Mouse (Mus musculus) T-helper 17 cell (primary cell): ENCODE data around the gene Ubxn1.

Experiments used
- in situ Hi-C, 2 experiments: fragments of 300-600 bp; cut with MboI, MseI; formaldehyde crosslinking; loops; 1 replicate in 1 of 2; 2 replicates in 1 of 2; pipeline ENCODE4 v1.15.1; 2025; ENCODE audit warnings: high pct_unique_total_duplicates in 2 of 2

The Ubxn1 gene

GRCm38 (mm10) chr19:8852236-8852928 lies 18.9 kb upstream of the Ubxn1 start:
- in situ Hi-C loops: loop anchor here (10.0 to 25.0 kb wide), 3 partner anchors 265 to 1532 kb away; partner anchors contain the start of genes Scgb2a2 (in 1 of the 2), Slc22a8 (in 1 of the 2) and Syt7 (in 1 of the 2)

DNA sequence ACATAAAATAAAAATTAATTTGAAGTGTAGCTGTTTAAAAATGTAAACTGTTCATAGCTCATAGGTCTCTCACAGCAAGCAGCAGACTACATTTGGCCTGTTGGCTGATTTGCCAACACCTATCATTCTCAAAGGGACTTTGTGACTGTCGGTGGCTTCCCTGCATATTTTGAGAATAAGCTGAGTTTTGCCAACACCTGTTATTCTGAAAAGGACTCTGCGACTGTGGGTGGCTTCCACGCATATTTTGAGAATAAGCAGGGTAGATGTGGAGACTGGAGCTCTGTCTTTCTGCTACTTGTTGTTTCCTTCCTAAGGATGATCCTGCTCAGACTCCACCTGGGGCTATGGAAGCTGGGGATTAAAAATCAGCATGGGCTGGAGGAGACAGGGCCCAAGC lies 18.2 kb upstream of the Ubxn1 start:
- in situ Hi-C loops: loop anchor here (10.0 to 25.0 kb wide), 3 partner anchors 266 to 1532 kb away; partner anchors contain the start of genes Scgb2a2 (in 1 of the 2), Slc22a8 (in 1 of the 2) and Syt7 (in 1 of the 2)

DNA sequence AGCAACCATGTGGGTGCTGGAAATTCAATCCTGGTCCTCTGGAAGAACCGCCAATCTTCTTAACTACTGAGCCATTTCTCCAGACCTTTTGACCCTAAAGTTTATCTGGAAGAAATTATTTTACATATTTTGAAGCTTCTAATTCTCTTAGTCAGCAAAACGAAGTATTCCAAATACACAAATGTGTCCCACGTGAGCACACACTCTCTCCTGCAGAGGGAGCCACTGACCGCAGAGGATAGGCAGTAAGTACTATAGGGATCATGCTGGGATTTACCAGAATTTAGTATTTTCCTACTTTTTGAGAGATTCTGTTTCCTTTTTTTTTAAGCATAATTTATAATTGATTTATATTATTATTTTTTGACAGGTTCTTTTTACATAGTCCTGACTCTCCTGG lies 13.6 kb upstream of the Ubxn1 start:
- in situ Hi-C loops: loop anchor here (10.0 to 25.0 kb wide), 3 partner anchors 270 to 1527 kb away; partner anchors contain the start of genes Scgb2a2 (in 1 of the 2), Slc22a8 (in 1 of the 2) and Syt7 (in 1 of the 2)

DNA sequence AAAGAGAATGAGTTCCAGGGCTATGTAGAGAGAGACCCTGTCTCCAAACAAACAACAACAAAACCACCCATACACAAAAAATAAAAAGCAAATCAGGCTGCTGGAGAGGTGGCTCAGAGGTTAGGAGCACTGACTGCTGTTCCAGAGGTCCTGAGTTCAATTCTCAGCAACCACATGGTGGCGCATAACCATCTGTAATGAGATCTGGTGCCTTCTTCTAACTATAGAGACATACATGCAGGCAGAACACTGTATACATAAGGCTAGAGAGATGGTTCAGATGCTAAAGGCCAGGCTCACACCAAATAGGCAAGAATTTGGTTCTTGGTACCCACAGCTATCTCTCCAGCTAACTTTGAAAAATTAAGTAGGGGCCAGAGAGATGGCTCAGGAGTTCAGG lies 12.3 kb upstream of the Ubxn1 start:
- in situ Hi-C loops: loop anchor here (10.0 to 25.0 kb wide), 3 partner anchors 272 to 1526 kb away; partner anchors contain the start of genes Scgb2a2 (in 1 of the 2), Slc22a8 (in 1 of the 2) and Syt7 (in 1 of the 2)

DNA sequence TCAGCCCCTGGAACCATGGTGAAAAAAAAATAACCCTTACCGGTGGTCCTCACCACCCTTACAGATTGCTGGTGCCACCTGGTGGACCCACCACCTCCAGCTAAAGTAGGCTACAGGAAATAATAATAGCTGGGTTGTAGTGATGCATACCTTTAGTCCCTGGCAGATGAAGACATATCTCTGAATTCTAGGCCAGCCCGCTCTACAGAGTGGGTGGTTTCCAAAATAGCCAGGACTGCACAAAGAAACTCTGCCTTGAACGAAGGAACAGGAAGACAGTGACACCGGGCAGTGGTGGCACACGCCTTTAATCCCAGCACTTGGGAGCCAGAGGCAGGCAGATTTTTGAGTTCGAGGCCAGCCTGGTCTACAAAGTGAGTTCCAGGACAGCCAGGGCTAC lies 7.0 kb upstream of the Ubxn1 start:
- in situ Hi-C loops: loop anchor here in 1 of 2 experiments (25.0 kb wide), 1 partner anchor 277 kb away; the partner anchor contains the start of gene Slc22a8

DNA sequence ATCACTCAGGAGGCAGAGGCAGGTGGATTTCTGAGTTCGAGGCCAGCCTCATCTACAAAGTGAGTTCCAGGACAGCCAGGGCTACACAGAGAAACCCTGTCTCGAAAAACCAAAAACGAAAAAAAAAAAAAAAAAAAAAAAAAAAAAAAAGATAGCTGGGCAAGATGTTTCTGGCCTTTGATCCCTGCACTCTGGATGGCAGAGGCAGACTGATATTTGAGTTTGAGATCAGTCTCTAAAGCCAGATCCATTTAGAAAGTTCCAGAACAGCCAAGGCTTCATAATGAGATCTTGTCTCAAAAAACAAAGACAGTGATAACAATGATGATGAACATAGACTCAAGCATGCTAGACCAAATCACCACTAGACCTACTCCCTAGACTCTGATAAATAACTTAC lies 915 bp upstream of the Ubxn1 start:
- in situ Hi-C loops: loop anchor here in 1 of 2 experiments (5.0 to 25.0 kb wide), 2 partner anchors 33 to 283 kb away; partner anchors contain the start of genes Bscl2, Gng3 and Slc22a8

DNA sequence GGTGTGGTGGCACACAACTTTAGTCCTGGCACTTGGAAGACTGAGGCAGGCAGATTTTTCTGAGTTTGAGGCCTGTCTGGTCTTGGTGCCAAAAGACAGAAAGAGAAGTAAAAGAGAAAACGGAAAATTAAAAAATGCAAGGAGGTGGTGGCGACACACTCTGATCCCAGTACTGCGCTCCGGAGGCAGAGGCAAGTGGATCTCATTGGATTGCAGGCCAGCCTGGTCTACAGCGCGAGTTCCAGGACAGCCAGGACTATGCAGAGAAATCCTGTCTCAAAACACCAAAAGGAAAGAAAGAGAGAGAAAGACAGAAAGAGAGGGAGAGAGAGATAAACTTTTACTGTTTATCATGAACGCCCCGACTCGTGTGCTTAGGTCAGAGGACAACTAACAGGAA lies 458 bp upstream of the Ubxn1 start:
- in situ Hi-C loops: loop anchor here in 1 of 2 experiments (5.0 to 25.0 kb wide), 2 partner anchors 34 to 284 kb away; partner anchors contain the start of genes Bscl2, Gng3 and Slc22a8

GRCm38 (mm10) chr19:8872266-8872840 lies 1.1 kb downstream of the Ubxn1 start:
- in situ Hi-C loops: loop anchor here in 1 of 2 experiments (5.0 to 25.0 kb wide), 2 partner anchors 35 to 285 kb away; partner anchors contain the start of genes Bscl2, Gng3 and Slc22a8

DNA sequence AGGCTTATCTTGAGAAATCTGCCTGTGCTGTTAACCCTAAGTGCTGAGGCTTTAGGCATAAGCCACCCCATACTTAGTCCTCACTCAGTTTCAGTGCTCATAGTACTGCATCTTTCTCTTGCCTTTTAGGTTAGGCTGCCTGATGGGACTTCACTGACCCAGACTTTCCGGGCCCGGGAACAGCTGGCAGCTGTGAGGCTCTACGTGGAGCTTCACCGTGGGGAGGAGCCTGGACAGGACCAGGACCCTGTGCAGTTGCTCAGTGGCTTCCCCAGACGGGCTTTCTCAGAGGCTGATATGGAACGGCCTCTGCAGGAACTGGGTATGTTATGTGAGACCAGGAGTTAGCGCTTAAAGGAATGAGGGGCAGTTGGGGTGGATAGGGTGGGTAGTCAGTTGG lies 3.7 kb downstream of the Ubxn1 start:
- in situ Hi-C loops: loop anchor here in 1 of 2 experiments (5.0 kb wide), 1 partner anchor 1313 kb away; no protein-coding TSS in a partner anchor

DNA sequence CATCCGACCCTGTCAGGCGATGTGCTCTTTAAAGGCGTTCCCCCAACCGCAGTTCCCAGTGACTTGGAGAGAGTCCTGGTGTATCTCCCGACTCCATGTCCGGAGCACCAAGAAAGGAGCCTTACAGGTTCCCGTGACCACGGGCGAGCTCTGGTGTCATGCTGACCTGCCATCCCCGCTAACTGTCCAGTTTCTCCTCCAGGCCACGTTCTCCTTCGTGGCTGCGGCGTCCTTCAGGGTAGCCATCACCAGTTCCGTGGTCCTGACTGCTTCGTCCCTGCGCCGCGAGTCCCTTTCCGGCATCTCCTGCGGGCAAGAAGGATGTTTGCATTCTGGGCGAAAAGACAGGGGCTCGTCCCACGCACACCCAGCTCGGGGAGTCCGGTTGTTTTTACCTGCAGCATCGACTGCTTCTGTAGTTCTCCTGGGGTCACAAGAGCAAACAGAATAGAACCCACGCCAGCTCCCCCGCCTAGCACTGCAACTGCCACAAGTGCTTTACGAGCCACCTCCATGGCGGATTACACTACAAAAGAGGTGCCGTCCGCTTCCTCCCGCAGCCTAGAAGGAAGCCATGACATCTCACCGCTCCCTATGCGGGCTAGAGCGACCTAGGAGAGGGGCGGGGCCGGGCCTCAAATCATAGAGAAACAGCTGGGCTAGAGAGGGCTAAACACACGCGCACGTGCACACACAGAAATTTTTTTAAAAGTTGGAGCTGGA lies 9.2 kb downstream of the Ubxn1 start, which contains the start of gene Uqcc3:
Gene Uqcc3, minus strand, starts transcription at position 613 of the 723 bp plus-strand sequence.
- in situ Hi-C loops: no loop called here

DNA sequence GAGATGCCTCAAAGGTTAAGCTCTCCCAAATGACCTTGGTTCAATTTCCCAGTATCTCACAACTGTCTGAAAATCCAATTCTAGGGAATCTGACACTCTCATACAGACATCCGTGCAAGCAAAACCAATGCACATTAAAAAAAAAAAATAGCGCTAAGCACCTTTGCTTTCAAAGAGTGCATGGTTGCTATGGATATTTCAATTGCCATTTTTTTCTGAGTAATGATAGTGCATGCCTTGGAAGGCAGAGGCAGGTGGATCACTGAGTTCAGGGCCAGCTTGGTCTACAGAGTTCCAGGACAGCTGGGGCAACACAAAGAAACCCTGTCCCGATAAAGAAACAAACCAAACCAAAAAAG lies 9.7 kb downstream of the Ubxn1 start:
- in situ Hi-C loops: no loop called here

- in situ Hi-C loops: no loop called here
Observed at GRCm38 (mm10) chr19:8883616-8884015, 12.3 kb downstream of the Ubxn1 start, which contains the start of the genes Lbhd1 and Gm49403. TSS of gene Lbhd1 (plus strand) at chr19:8883732. TSS of gene Gm49403 (plus strand) at chr19:8883930.

DNA sequence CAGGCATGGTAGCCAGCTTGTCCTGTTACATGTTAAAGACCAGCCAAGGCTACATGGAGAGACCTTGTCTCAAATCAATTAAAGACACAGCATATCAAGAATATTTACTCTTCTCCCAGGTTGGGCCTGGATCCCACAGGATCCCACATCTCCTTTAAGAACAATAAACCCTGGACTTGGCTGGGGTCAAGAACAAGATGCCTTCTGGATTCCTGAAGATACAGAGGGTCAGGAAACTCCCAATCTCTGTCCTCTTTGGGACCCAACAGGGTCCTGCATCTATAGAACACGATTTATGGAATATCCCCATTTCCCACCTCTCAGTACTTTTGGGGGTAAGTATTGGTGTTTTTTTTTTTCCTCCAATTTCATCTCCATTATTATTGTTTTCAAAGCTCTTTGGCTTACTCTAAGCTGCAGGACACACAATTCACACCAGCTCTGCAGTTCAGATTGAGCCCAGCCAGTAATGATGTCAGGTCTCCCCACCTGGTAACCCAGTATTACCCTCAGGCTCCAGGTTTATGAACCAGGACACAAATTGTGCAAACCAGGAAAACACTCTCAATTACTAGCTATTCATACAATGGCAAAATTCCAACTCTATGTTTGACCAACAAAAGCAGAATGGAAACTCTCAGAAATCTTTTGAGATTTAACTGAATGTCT lies 15.8 kb downstream of the Ubxn1 start:
- in situ Hi-C loops: no loop called here

DNA sequence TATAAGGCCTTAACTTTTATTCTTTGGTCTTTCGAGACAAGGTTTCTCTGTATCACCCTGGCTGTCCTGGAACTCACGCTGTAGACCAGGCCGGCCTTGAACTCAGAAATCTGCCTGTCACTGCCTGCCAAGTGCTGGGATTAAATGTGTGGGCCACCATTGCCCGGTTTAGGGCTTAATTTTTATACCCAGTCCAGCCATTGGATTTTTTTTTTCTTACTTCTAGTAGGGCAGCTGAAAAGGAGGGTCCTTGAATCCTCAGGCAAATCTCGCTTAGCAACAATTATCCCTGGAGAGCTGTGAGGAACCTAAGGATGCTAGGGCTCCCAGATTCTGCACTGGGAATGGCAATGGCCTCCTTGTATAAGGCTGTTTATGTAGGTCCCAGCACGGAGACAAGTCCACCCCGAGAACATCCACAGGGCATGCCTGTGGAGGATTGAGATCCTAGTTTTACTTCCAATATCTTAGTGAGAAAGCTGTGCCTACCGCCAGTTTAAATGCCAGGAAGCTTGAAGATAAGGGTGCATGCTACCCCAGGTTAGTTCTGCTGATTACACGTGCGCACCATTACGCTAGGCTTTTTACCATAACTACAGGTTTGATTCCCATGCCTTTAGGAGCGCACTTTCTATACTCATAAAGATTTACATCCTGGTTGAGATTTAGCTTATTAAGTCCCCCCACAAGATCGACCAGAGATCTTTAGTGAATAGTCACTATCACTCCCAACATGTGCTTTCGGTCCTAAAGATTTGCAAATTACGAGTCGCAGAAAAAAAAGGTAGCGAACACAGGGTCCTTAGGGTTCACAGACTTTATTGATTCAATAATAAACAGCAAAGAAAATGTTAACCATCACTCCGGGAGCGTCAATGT lies 16.5 kb downstream of the Ubxn1 start:
- in situ Hi-C loops: no loop called here

GRCm38 (mm10) chr19:8888511-8889385 lies 17.5 kb downstream of the Ubxn1 start, which contains the start of the genes 1810009A15Rik and Gm49416:
TSS of gene 1810009A15Rik (plus strand) at chr19:8888853.
TSS of gene Gm49416 (plus strand) at chr19:8888926.
- in situ Hi-C loops: no loop called here

DNA sequence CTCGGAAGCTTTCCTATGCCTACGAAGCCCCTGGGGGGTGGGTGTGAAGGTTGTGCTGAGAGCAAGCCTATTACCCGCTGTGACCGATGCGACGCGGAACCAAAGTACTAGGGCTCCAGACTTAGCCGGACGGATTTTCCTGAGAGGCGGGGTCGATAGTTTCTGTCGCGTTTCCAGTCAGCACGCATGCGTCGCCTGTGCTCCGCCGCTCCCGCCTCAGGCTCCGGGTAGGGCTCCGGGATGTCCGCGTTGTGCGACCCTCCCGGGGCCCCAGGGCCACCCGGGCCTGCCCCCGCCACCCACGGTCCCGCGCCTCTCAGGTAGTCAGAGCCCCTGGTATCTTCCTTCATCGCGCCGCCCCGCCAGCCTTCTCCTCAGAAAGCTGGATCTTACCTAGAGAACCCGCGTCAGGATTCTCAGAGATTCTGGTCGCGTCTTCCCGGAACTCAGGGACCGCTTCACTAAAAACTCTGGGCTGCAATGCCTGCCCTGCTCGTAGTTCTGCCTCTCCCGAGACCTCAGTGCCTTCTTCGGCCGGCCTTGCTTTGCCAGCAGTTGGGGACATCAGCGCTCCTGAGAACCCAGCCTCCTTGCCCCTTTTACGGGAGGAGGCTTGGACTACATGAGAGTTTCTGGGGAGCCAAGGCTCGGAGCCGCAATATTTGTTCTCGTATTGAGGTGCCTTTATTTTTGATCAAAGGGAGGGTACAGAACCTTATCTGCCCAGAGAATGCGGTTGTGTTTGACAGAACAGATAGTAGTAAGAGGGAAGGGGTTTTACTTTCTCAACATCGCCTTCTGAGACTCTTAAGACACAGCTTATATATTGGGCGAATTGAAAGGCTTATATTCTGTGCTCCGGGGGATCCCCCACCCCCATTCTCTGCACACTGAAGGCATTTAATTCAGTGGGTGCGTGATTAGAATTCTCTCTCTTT lies 21.8 kb downstream of the Ubxn1 start, which contains the start of gene Ints5:
Gene Ints5, plus strand, starts transcription at position 177 of the 938 bp plus-strand sequence.
- in situ Hi-C loops: loop anchor here in 1 of 2 experiments (5.0 kb wide), 1 partner anchor 49 kb away; the partner anchor contains the start of gene Mta2

DNA sequence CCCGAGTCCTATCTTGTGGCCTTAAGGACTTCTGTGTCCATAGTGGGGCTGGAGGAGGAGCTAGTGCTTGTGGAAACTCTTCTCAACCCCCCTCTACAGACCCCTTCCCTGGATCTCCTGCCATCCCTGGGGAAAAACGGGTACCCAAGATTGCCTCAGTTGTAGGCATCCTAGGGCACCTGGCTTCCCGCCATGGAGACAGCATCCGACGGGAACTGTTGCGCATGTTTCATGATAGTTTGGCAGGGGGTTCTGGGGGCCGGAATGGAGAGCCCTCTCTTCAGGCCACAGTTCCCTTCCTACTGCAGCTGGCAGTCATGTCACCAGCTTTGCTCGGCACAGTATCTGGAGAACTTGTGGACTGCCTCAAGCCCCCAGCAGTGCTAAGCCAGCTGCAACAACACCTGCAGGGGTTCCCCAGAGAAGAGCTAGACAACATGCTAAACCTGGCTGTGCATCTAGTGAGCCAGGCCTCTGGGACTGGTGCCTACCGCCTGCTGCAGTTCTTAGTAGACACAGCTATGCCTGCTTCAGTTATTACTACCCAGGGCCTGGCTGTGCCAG lies 24.2 kb downstream of the Ubxn1 start:
- in situ Hi-C loops: loop anchor here (5.0 kb wide), 2 partner anchors 73 to 78 kb away; partner anchors contain the start of genes Hnrnpul2 (in 1 of the 2) and Ttc9c (in 1 of the 2)
